Mouse (Mus musculus): ENCODE data around the gene Pde7b. TPM values are rescaled to one million over a fixed set of nuclear protein-coding genes. Genes with fewer than 3 reads are reported as not detected.

The Pde7b gene
- polyA plus RNA-seq, 1 experiment from 2014 or later, result 1.5 TPM

DNA sequence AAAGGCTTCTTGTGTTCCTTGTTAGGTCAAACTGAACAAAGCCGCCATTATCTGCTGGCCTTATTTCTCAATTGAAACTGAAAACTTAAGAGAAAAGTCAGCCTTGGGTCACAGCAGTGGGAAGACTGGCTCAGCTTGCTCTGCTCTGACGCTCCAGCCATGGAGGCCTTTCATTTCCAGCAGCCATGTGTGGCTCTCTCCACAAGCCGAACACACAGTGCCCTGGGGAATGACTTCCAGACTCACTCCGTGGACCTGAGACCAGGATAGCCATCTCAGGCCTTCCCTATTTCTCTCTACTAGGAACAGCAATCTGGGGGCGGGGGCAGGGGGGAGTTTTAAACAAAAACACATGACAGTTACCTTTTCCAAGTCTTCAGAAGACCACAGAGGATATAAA is 63.2 kb downstream of the Pde7b start:
- ATAC-seq, result no peak
- Histone ChIP-seq H3K9me3 (ENCODE audit: control insufficient read depth) (no peaks in the 10 kb centered on the region), H3K4me3 (ENCODE audit: low read depth, low read length) (no peak overlapping the region), H3K9ac (ENCODE audit: low read depth, low read length) (no peak overlapping the region), H3K4me1 (replicated peaks; ENCODE audit: control insufficient read depth, insufficient read depth, low read length) (no peaks in the 10 kb centered on the region), H3K36me3 (ENCODE audit: control insufficient read depth, insufficient read depth) (no peaks in the 10 kb centered on the region), H3K27ac (ENCODE audit: low read depth, low read length) (no peak overlapping the region), H3K4me2 (replicated peaks; ENCODE audit: low read depth) (no peak overlapping the region), H3K27me3 (replicated peaks; ENCODE audit: control insufficient read depth, insufficient read depth, low read length) (no peaks in the 10 kb centered on the region)
- TF ChIP-seq CTCF (IDR thresholded peaks at IDR 0.05; ENCODE audit: low read depth), result no peak
- 85% methylated on average over 5 of the region's 5 CpGs for WGBS

GRCm38 (mm10) chr10:20659718-20660117 is 65.2 kb downstream of the Pde7b start:
- WGBS, result 88% methylated on average over 4 of the region's 4 CpGs
- ATAC-seq, result no peak
- H3K4me1 ChIP-seq (replicated peaks; ENCODE audit: control insufficient read depth, insufficient read depth, low read length), result no peaks in the 10 kb centered on the region
- H3K27me3 ChIP-seq (replicated peaks; ENCODE audit: control insufficient read depth, insufficient read depth, low read length), result no peaks in the 10 kb centered on the region
- H3K9me3 ChIP-seq (ENCODE audit: control insufficient read depth), result no peaks in the 10 kb centered on the region
- no peak overlapping the region for H3K4me3 ChIP-seq (ENCODE audit: low read depth, low read length)
- no peak for TF ChIP-seq CTCF (IDR thresholded peaks at IDR 0.05; ENCODE audit: low read depth)
- H3K27ac ChIP-seq (ENCODE audit: low read depth, low read length), result no peak overlapping the region
- no peak overlapping the region for H3K9ac ChIP-seq (ENCODE audit: low read depth, low read length)
- H3K36me3 ChIP-seq (ENCODE audit: control insufficient read depth, insufficient read depth), result no peaks in the 10 kb centered on the region
- H3K4me2 ChIP-seq (replicated peaks; ENCODE audit: low read depth), result no peak overlapping the region

- Histone ChIP-seq H3K27me3 (replicated peaks; ENCODE audit: control insufficient read depth, insufficient read depth, low read length) (no peaks in the 10 kb centered on the region), H3K4me2 (replicated peaks; ENCODE audit: low read depth) (no peak overlapping the region), H3K36me3 (ENCODE audit: control insufficient read depth, insufficient read depth) (no peaks in the 10 kb centered on the region), H3K9me3 (ENCODE audit: control insufficient read depth) (no peaks in the 10 kb centered on the region), H3K4me3 (ENCODE audit: low read depth, low read length) (no peak overlapping the region), H3K27ac (ENCODE audit: low read depth, low read length) (no peak overlapping the region), H3K9ac (ENCODE audit: low read depth, low read length) (no peak overlapping the region), H3K4me1 (replicated peaks; ENCODE audit: control insufficient read depth, insufficient read depth, low read length) (no peaks in the 10 kb centered on the region)
- TF ChIP-seq CTCF (IDR thresholded peaks at IDR 0.05; ENCODE audit: low read depth), result no peak
- ATAC-seq, result no peak
- 74% methylated on average over 7 of the region's 7 CpGs for WGBS
These were observed 65.6 kb downstream of the Pde7b start for GRCm38 (mm10) chr10:20659268-20659667.

DNA sequence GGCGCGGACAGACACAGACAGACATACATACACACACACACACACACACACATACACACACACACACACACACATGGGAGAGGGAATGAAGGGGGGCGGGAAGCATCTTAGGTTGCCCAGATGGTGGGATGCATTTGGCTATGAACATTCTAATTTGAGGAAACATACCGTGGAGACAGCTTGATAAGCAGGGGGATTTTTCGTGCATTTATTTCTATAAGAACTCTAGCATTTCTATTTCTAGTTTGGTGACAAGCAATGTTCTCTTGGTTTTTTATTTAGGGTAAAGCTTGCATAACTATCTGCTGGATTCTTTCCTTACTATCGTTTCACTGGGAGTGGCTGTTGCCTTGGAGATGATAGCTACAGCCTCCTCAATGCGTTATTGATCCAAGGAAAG is 66.2 kb downstream of the Pde7b start:
- ATAC-seq, result no peak
- WGBS, result 72% methylated on average over 7 of the region's 7 CpGs
- Histone ChIP-seq H3K36me3 (ENCODE audit: control insufficient read depth, insufficient read depth) (no peaks in the 10 kb centered on the region), H3K4me1 (replicated peaks; ENCODE audit: control insufficient read depth, insufficient read depth, low read length) (no peaks in the 10 kb centered on the region), H3K27ac (ENCODE audit: low read depth, low read length) (no peak overlapping the region), H3K9ac (ENCODE audit: low read depth, low read length) (no peak overlapping the region), H3K4me2 (replicated peaks; ENCODE audit: low read depth) (no peak overlapping the region), H3K27me3 (replicated peaks; ENCODE audit: control insufficient read depth, insufficient read depth, low read length) (no peaks in the 10 kb centered on the region), H3K4me3 (ENCODE audit: low read depth, low read length) (no peak overlapping the region), H3K9me3 (ENCODE audit: control insufficient read depth) (no peaks in the 10 kb centered on the region)
- no peak for TF ChIP-seq CTCF (IDR thresholded peaks at IDR 0.05; ENCODE audit: low read depth)

GRCm38 (mm10) chr10:20657316-20658081 is 67.4 kb downstream of the Pde7b start:
- Histone ChIP-seq H3K36me3 (ENCODE audit: control insufficient read depth, insufficient read depth) (no peaks in the 10 kb centered on the region), H3K4me3 (ENCODE audit: low read depth, low read length) (no peak overlapping the region), H3K27me3 (replicated peaks; ENCODE audit: control insufficient read depth, insufficient read depth, low read length) (no peaks in the 10 kb centered on the region), H3K4me1 (replicated peaks; ENCODE audit: control insufficient read depth, insufficient read depth, low read length) (no peaks in the 10 kb centered on the region), H3K27ac (ENCODE audit: low read depth, low read length) (no peak overlapping the region), H3K9me3 (ENCODE audit: control insufficient read depth) (no peaks in the 10 kb centered on the region), H3K9ac (ENCODE audit: low read depth, low read length) (no peak overlapping the region), H3K4me2 (replicated peaks; ENCODE audit: low read depth) (0 out of 2 replicates have a peak overlapping the region, but pooled peaks have one; percentile 21)
- ATAC-seq, result no peak
- TF ChIP-seq CTCF (IDR thresholded peaks at IDR 0.05; ENCODE audit: low read depth), result 0 out of 2 replicates have a peak, but pooled peaks have one; percentile 6
- 57% methylated on average over 12 of the region's 12 CpGs for WGBS

DNA sequence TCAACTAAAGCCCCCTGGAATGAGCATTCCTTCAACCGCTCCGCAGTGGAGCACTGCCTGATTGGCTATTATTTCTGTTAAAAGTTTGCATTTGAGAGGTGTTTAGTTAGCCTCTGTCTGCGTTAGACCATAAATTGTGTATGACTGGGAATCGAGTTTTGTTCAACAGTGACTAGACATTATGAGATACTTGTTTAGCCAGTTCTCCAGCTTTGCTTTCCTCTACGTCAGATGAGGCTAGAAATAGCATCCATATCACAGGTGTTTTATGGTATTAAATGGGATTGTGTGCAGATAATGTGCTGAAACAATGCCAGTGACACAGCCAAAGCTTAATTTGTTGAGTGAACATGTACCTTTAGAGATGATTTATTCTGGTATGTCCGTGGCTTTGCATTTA is 70.3 kb downstream of the Pde7b start:
- no peak overlapping the region for H3K9ac ChIP-seq (ENCODE audit: low read depth, low read length)
- 40% methylated on average over 6 of the region's 6 CpGs for WGBS
- no peaks in the 10 kb centered on the region for H3K9me3 ChIP-seq (ENCODE audit: control insufficient read depth)
- no peaks in the 10 kb centered on the region for H3K4me1 ChIP-seq (replicated peaks; ENCODE audit: control insufficient read depth, insufficient read depth, low read length)
- H3K27ac ChIP-seq (ENCODE audit: low read depth, low read length), result no peak overlapping the region
- H3K4me3 ChIP-seq (ENCODE audit: low read depth, low read length), result no peak overlapping the region
- TF ChIP-seq CTCF (IDR thresholded peaks at IDR 0.05; ENCODE audit: low read depth), result no peak
- H3K27me3 ChIP-seq (replicated peaks; ENCODE audit: control insufficient read depth, insufficient read depth, low read length), result no peaks in the 10 kb centered on the region
- ATAC-seq, result no peak
- no peaks in the 10 kb centered on the region for H3K36me3 ChIP-seq (ENCODE audit: control insufficient read depth, insufficient read depth)
- H3K4me2 ChIP-seq (replicated peaks; ENCODE audit: low read depth), result no peak overlapping the region

All from intestine, postnatal 0 days (tissue).